Mouse (Mus musculus): ENCODE results near the gene Gbe1.

GRCm38 (mm10) chr16:70476161-70476560, 162.4 kb downstream of the Gbe1 start:
- TF ChIP-seq POLR2A (IDR thresholded peaks at IDR 0.05; ENCODE audit: control insufficient read depth, low read depth, low read length) (no peak), CTCF (IDR thresholded peaks at IDR 0.05; ENCODE audit: control insufficient read depth, insufficient read depth, insufficient replicate concordance, low read depth, low read length) (no peak)
